Mouse (Mus musculus) C2C12 (cell line): ENCODE results near the gene Nsmce1. TPM values are rescaled to one million over a fixed set of nuclear protein-coding genes. Genes with fewer than 3 reads are reported as not detected.

ENCODE experiments used
- H3K27me3 ChIP-seq: one replicate; pipeline ENCODE4 v1.6.1; 2011; ENCODE audit not compliant: control insufficient read depth, insufficient read depth, insufficient read length
- H3K36me3 ChIP-seq: one replicate; pipeline ENCODE4 v1.6.1; 2011; ENCODE audit not compliant: control insufficient read depth, insufficient read depth
- H3K4me3 ChIP-seq: one replicate; pipeline ENCODE4 v1.5.1; 2011; ENCODE audit warnings: mild to moderate bottlenecking, control low read depth; ENCODE audit not compliant: poor library complexity, insufficient read depth, severe bottlenecking
- H3K79me2 ChIP-seq: one replicate; pipeline ENCODE4 v1.6.1; 2011; ENCODE audit not compliant: control insufficient read depth, insufficient read depth
- H3K79me3 ChIP-seq: one replicate; pipeline ENCODE4 v1.6.1; 2011; ENCODE audit warnings: low read depth, control low read depth
- H3ac ChIP-seq: one replicate; pipeline ENCODE3; 2011; ENCODE audit warnings: low read depth; ENCODE audit not compliant: control insufficient read depth, insufficient read length
- CEBPB ChIP-seq: IDR thresholded peaks from one replicate; pipeline ENCODE4 v1.6.1; 2011; ENCODE audit warnings: low read depth, mild to moderate bottlenecking, control low read depth, moderate library complexity
- CTCF ChIP-seq: IDR thresholded peaks from one replicate; pipeline ENCODE4 v1.5.1; 2011; ENCODE audit not compliant: control insufficient read depth, insufficient read depth, insufficient read length
- FOSL1 ChIP-seq: IDR thresholded peaks from one replicate; pipeline ENCODE4 v1.8.0; 2011; ENCODE audit warnings: mild to moderate bottlenecking, low read length; ENCODE audit not compliant: poor library complexity, insufficient read depth, severe bottlenecking
- MAX ChIP-seq: IDR thresholded peaks from one replicate; pipeline ENCODE4 v1.6.1; 2011; ENCODE audit warnings: mild to moderate bottlenecking, control low read depth
- MYOD1 ChIP-seq: IDR thresholded peaks from one replicate; pipeline ENCODE4 v1.6.1; 2011; ENCODE audit warnings: low read depth; ENCODE audit not compliant: control insufficient read depth, insufficient read length
- MYOG ChIP-seq: IDR thresholded peaks from one replicate; pipeline ENCODE4 v1.6.1; 2011; ENCODE audit not compliant: control insufficient read depth, insufficient read length; ENCODE audit errors: extremely low read depth
- USF1 ChIP-seq: IDR thresholded peaks from one replicate; pipeline ENCODE4 v1.6.1; 2011; ENCODE audit warnings: low read depth, mild to moderate bottlenecking, control low read depth, moderate library complexity
- polyA plus RNA-seq: library from polyadenylated mRNA; unstranded; fragments of >200 nt; fragmentation: generic; extraction: Trizol; gene quantifications from one replicate; pipeline ENCODE4 v1.2.1, GENCODE M21; 2012; ENCODE audit warnings: missing spikeins

Nsmce1 gene
- polyA plus RNA-seq, 1 experiment, result 103 TPM

DNA sequence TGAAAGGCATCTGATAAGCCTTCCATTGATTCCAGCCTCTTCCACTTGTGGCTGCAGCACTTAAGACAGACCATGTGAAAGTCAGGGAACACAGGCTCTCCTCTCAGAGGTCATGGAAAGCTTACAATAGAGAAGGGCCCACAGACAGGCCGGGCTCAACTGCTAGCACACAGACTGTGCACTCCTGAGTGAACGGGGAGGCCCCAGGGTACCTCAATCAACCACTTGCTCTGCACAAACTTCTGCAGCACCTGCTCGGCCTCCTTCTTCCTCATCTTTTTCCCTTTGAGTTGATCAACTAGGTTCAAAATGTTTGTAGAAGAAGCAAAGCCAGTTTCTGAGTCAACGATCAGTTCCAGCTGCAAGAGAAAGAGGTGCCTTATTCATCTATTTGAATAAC lies 20.5 kb downstream of the Nsmce1 start:
- Histone ChIP-seq H3K79me3 (no peaks in the 10 kb centered on the region), H3K36me3 (peaks cover 23% of the 10 kb centered on the region), H3ac (no peak overlapping the region), H3K4me3 (no peak overlapping the region), H3K27me3 (no peaks in the 10 kb centered on the region), H3K79me2 (no peaks in the 10 kb centered on the region)
- TF ChIP-seq MAX, result no peak
- TF ChIP-seq MYOD1, result no peak
- TF ChIP-seq MYOG, result no peak
- no peak for TF ChIP-seq USF1
- TF ChIP-seq CEBPB, result no peak
- TF ChIP-seq FOSL1, result no peak
- no peak for TF ChIP-seq CTCF

DNA sequence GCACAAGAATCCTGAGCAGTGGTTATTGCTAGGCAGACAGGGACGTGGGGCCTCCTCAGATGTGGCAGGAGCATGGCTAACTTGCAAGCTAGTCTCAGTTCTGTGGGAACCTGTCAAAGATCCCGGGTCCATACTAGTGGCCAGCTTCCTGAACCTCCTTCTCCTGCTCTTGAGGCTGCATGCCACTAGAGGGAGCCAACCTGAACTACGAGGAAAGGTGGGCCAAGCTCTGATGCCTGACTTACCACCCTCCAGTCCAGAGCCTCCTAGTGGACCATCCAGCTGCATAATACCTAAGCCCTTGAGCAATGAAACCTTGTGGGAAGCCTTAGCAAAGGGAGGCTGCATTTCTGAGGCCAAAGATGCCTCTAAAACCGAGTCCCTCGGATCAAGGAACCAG lies 21.5 kb downstream of the Nsmce1 start:
- Histone ChIP-seq H3ac (no peak overlapping the region), H3K79me2 (no peaks in the 10 kb centered on the region), H3K79me3 (no peaks in the 10 kb centered on the region), H3K27me3 (no peaks in the 10 kb centered on the region), H3K4me3 (no peak overlapping the region), H3K36me3 (peaks cover 28% of the 10 kb centered on the region)
- TF ChIP-seq CTCF (peak; percentile 65), MYOG (no peak)

DNA sequence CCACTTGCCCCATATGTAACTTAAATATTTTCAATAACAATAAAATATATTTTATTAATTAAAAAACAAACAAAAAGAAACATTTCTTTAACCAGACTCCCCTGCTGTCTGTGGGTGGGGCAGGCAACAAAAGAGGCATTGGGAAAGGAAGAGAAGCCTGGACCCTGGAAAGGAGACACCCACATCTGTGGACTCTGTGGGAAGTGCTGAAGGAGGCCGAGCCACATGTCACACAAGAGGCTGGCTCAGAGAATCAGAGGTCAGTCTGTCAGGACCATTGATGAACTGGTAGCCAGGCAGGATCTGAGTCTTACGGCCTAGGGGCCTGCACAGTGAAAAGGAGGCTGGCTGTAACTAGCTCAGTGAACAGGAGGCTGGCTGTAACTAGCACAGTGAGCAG lies 29.2 kb downstream of the Nsmce1 start:
- H3ac ChIP-seq, result no peak overlapping the region
- H3K27me3 ChIP-seq, result no peaks in the 10 kb centered on the region
- no peaks in the 10 kb centered on the region for H3K79me2 ChIP-seq
- no peaks in the 10 kb centered on the region for H3K79me3 ChIP-seq
- H3K4me3 ChIP-seq, result no peak overlapping the region
- H3K36me3 ChIP-seq, result peaks cover 15% of the 10 kb centered on the region
- no peak for TF ChIP-seq FOSL1
- no peak for TF ChIP-seq CEBPB
- no peak for TF ChIP-seq MAX
- TF ChIP-seq USF1, result no peak
- no peak for TF ChIP-seq CTCF

DNA sequence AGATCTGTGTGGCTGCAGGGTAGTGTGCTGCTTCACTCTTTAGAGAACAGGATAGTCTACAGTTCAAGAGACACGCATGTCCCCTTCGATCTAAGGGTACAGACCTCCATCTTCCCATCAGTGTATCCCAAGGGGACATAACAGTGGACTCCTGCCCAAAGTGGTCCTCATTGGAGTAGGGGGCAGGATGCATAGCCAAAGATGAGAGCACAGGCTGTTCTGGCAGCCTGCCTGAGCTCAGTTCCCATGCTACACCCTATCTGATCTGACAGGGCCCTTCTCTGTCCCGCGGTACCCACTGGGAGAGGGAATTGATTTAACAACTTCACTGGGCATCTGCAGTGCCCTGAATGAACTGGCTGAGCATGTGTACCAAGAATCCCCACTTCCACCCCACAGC lies 37.7 kb downstream of the Nsmce1 start:
- H3K79me3 ChIP-seq, result no peaks in the 10 kb centered on the region
- H3K36me3 ChIP-seq, result peaks cover 3% of the 10 kb centered on the region
- no peak overlapping the region for H3K4me3 ChIP-seq
- H3K79me2 ChIP-seq, result no peaks in the 10 kb centered on the region
- no peak for TF ChIP-seq USF1
- no peak for TF ChIP-seq MYOG
- TF ChIP-seq CTCF, result no peak
- no peak for TF ChIP-seq MYOD1
- TF ChIP-seq FOSL1, result no peak
- TF ChIP-seq CEBPB, result no peak
- TF ChIP-seq MAX, result no peak
- no peaks in the 10 kb centered on the region for H3K27me3 ChIP-seq
- H3ac ChIP-seq, result no peak overlapping the region

DNA sequence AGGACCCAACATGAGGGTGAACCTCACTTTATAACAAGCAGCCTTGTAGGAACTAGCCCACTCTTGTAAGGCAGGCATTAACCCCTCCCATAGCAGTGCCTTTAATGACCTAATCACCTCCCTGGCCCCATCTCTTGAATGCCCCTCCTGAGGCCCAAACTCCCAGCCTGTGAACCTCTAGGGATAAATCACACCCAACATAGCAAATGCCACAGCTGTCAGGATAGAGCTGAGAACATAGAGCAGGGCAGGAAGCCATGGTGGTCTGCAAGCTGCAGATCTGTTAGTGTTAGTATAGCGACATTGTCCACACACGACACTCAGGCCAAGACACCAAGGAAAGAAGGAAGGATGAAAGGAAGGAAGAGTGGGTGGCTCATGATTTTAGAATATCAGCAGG lies 40.3 kb downstream of the Nsmce1 start:
- no peak overlapping the region for H3ac ChIP-seq
- TF ChIP-seq MAX (no peak), CEBPB (no peak), FOSL1 (no peak), CTCF (no peak), MYOD1 (no peak), USF1 (no peak), MYOG (no peak)
- peaks cover 11% of the 10 kb centered on the region for H3K79me2 ChIP-seq
- H3K4me3 ChIP-seq, result no peak overlapping the region
- H3K79me3 ChIP-seq, result peaks cover 2% of the 10 kb centered on the region
- no peaks in the 10 kb centered on the region for H3K27me3 ChIP-seq
- H3K36me3 ChIP-seq, result peaks cover 3% of the 10 kb centered on the region

DNA sequence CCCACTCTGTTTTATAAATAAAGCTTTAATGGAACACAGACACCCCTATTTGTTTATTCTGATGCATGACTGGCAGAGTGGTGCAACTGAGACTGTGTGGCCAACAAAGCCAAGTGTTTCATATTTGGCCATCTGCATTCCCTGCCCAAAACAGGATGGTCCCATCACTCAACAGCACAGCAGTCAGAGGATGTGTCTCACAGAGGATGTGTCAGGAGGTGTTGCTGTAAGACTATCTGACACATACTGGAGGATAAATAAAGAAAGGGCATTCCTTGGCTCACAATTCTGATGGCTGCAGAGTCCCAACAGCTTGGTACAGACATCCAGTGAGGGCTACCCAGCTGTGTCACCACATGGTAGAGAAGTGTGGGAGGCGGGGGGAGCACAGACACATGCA lies 40.7 kb downstream of the Nsmce1 start:
- H3K36me3 ChIP-seq, result peaks cover 3% of the 10 kb centered on the region

More for the DNA sequence above, 40.7 kb downstream of the Nsmce1 start:
- Histone ChIP-seq H3K27me3 (no peaks in the 10 kb centered on the region), H3K79me3 (peaks cover 2% of the 10 kb centered on the region), H3K4me3 (no peak overlapping the region), H3ac (no peak overlapping the region), H3K79me2 (peaks cover 15% of the 10 kb centered on the region)
- TF ChIP-seq CEBPB (no peak), FOSL1 (no peak), MYOG (no peak)
